Mouse (Mus musculus) lung, embryonic 14.5 days (tissue): ENCODE measurements at regions not wholly inside any gene's neighbourhood (a gene's known extent, or its start where the extent isn't known, plus 50 kb on each side); places are given as distances from the start of the nearest gene placed in this dataset.
"Not testable (repeated sequence)": the region's sequence is repeated elsewhere in the genome, so short reads cannot be mapped to it uniquely, and the experiment has no call there.

ENCODE experiments used
- ATAC-seq: fragments of 200-750 bp; cut with Nextera tagmentation; 2 replicates; pipeline ENCODE4 v1.8.0; 2017; ENCODE audit warnings: mild to moderate bottlenecking, moderate TSS enrichment, moderate library complexity; ENCODE audit not compliant: insufficient read depth
- DNase-seq: peaks from one replicate; pipeline ENCODE4 v3.0.0-alpha.2; 2015
- H3K27ac ChIP-seq: fragments of 300-500 bp; sonication (generic); 2 replicates; pipeline ENCODE4 v1.5.1; 2014; ENCODE audit warnings: low read depth, mild to moderate bottlenecking, moderate library complexity
- H3K27me3 ChIP-seq: fragments of 300-500 bp; sonication (generic); 2 replicates; pipeline ENCODE4 v1.6.1; 2014; ENCODE audit warnings: low read length, control low read depth; ENCODE audit not compliant: insufficient read depth
- H3K36me3 ChIP-seq: fragments of 300-500 bp; sonication (generic); 2 replicates; pipeline ENCODE4 v1.6.1; 2014; ENCODE audit warnings: control low read depth; ENCODE audit not compliant: insufficient read depth
- H3K4me1 ChIP-seq: fragments of 300-500 bp; sonication (generic); 2 replicates; pipeline ENCODE4 v1.6.1; 2014; ENCODE audit warnings: antibody characterized with exemption, control low read depth; ENCODE audit not compliant: insufficient read depth
- H3K4me2 ChIP-seq: fragments of 300-500 bp; sonication (generic); 2 replicates; pipeline ENCODE4 v1.6.1; 2014; ENCODE audit warnings: mild to moderate bottlenecking
- H3K4me3 ChIP-seq: fragments of 300-500 bp; sonication (generic); 2 replicates; pipeline ENCODE4 v1.5.1; 2014; ENCODE audit warnings: low read depth, low read length
- H3K9ac ChIP-seq: fragments of 300-500 bp; sonication (generic); 2 replicates; pipeline ENCODE4 v1.6.1; 2014
- H3K9me3 ChIP-seq: fragments of 300-500 bp; sonication (generic); 2 replicates; pipeline ENCODE4 v1.6.1; 2016; ENCODE audit warnings: low read depth, low read length, control low read depth
- CTCF ChIP-seq: IDR thresholded peaks from 2 replicates; pipeline ENCODE4 v1.5.1; 2016; ENCODE audit warnings: antibody characterized with exemption, low read depth
- WGBS: fragments of 180-500 bp; shearing (Covaris S2); extraction: QIAGEN DNeasy Blood & Tissue Kit; methylation state at CpG from one replicate; pipeline ENCODE4 v1.1.7; 2014; 5-methylcytosine and 5-hydroxymethylcytosine counted together

DNA sequence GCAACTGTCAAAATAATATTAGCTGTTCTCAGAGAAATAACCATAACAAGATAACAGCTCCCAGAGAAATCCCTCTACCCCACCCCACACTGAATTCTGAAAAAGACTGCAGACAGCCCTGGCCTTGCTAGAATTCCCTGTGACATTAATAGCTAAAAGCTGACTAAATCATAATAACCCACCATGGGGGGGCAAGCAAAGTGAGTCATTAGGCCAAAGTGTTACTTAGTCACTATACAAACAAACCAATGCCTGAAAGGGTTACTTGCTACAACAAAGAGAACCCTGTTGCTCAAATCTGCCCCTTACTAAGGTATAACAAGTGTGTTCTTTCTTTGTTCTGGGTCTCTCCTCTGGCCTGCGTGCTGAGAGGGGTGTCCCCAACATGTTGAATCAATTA, 609.1 kb upstream of the Ppp6c start:
- Histone ChIP-seq H3K27ac (no peak overlapping the region), H3K4me1 (no peaks in the 10 kb centered on the region), H3K9ac (no peak overlapping the region), H3K4me3 (no peak overlapping the region), H3K4me2 (no peak overlapping the region), H3K36me3 (no peaks in the 10 kb centered on the region), H3K9me3 (no peaks in the 10 kb centered on the region), H3K27me3 (no peaks in the 10 kb centered on the region)
- TF ChIP-seq CTCF = no peak
- no peak for DNase-seq
- WGBS = 52% methylated on average over 1 of the region's 1 CpGs
- no peak for ATAC-seq

DNA sequence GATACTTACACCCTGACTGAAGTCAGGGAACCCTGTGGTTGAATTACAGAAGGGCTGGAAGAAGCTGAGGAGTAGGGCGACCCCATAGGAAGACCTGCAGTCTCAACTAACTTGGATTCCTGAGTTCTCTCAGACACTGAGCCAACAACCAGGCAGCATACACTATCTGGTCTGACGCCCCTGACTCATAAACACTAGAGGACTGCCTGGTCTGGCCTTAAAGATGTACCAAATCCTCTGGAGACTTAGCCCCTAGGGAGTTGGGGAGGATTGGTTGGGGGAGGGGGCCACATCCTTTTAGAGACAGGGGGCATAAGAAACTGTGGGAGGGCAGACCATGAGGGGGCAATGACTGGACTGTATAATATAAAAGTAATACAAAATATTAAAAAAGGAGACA, 597.6 kb upstream of the Ppp6c start:
- DNase-seq (no peak), ATAC-seq (no peak)
- no peak overlapping the region for H3K4me3 ChIP-seq
- no peak overlapping the region for H3K27ac ChIP-seq
- no peaks in the 10 kb centered on the region for H3K4me1 ChIP-seq
- no peaks in the 10 kb centered on the region for H3K27me3 ChIP-seq
- H3K9me3 ChIP-seq = no peaks in the 10 kb centered on the region
- no peaks in the 10 kb centered on the region for H3K36me3 ChIP-seq
- WGBS = 62% methylated on average over 2 of the region's 2 CpGs
- no peak overlapping the region for H3K4me2 ChIP-seq
- TF ChIP-seq CTCF = no peak
- H3K9ac ChIP-seq = no peak overlapping the region

DNA sequence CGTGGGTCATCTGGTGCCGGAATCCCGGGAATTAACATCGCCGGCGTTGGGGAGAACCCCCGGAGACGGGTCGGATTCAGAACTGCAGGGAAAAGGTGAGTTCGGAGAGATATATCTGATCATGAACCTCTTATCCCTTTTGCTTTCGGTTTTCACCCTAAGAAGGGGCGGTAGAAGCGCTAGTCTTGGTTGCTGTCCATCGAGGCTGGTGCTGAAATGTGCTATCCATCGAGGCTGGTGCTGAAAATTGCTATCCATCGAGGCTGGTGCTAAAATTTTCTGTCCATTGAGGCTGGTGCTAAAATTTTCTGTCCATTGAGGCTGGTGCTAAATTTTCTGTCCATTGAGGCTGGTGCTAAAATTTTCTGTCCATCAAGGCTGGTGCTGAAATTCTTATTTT, 580.4 kb upstream of the Ppp6c start:
- peak; percentile 43 for DNase-seq
- not testable (repeated sequence) for H3K4me3 ChIP-seq, H3K27ac ChIP-seq, H3K4me2 ChIP-seq, H3K27me3 ChIP-seq, H3K36me3 ChIP-seq, ATAC-seq, H3K4me1 ChIP-seq, H3K9me3 ChIP-seq, H3K9ac ChIP-seq
- 45% methylated on average over 16 of the region's 16 CpGs for WGBS
